Mouse (Mus musculus) kidney, adult 2 months (tissue): ENCODE data around the gene Hsp90ab1.

Source experiments
- CTCF ChIP-seq: fragments of 200-500 bp; conservative IDR thresholded peaks from 2 replicates; pipeline ENCODE4 v1.5.1; 2011; ENCODE audit warnings: low read depth, mild to moderate bottlenecking, control low read depth, low read length, moderate library complexity, mixed read lengths; ENCODE audit not compliant: insufficient read depth, insufficient read length
- POLR2A ChIP-seq: fragments of 200-500 bp; IDR thresholded peaks from one replicate; pipeline ENCODE4 v1.6.1; 2011; ENCODE audit warnings: low read depth, low read length, control low read depth

GRCm38 (mm10) chr17:45608396-45608795, 35.3 kb upstream of the Hsp90ab1 start:
- TF ChIP-seq POLR2A (no peak), CTCF (no peak)
